Mouse (Mus musculus): Measurements from ENCODE around the gene 9230104L09Rik.

The 9230104L09Rik gene

GRCm38 (mm10) chr2:148864966-148865365, at the start of gene 9230104L09Rik:
Gene 9230104L09Rik, minus strand, starts transcription at chr2:148865038.
- no peak for DNase-seq (ENCODE audit: low spot score in 2 of 2)

GRCm38 (mm10) chr2:148902286-148902685, 37.4 kb upstream of the 9230104L09Rik start:
- DNase-seq (ENCODE audit: low spot score in 2 of 2) = peak; percentile 23 to 35

GRCm38 (mm10) chr2:148900305-148900704, 35.5 kb upstream of the 9230104L09Rik start:
- no peak for DNase-seq (ENCODE audit: low spot score in 2 of 2)

- no peak for DNase-seq (ENCODE audit: low spot score in 2 of 2)
Observed at GRCm38 (mm10) chr2:148896219-148896618, 31.4 kb upstream of the 9230104L09Rik start.

- no peak for DNase-seq (ENCODE audit: low spot score in 2 of 2)
Observed at GRCm38 (mm10) chr2:148893107-148893506, 28.3 kb upstream of the 9230104L09Rik start.

GRCm38 (mm10) chr2:148890021-148890851, 25.4 kb upstream of the 9230104L09Rik start:
- peak in 1 of 2 experiments; percentile 20 for DNase-seq (ENCODE audit: low spot score in 2 of 2)

- no peak for DNase-seq (ENCODE audit: low spot score in 2 of 2)
Observed at GRCm38 (mm10) chr2:148889331-148890010, 24.6 kb upstream of the 9230104L09Rik start.

GRCm38 (mm10) chr2:148888872-148889271, 24.0 kb upstream of the 9230104L09Rik start:
- DNase-seq (ENCODE audit: low spot score in 2 of 2) = no peak

- no peak for DNase-seq (ENCODE audit: low spot score in 2 of 2)
Observed at GRCm38 (mm10) chr2:148884738-148885137, 19.9 kb upstream of the 9230104L09Rik start.

GRCm38 (mm10) chr2:148879199-148879598, 14.4 kb upstream of the 9230104L09Rik start:
- DNase-seq (ENCODE audit: low spot score in 2 of 2) = no peak

GRCm38 (mm10) chr2:148878641-148879130, 13.8 kb upstream of the 9230104L09Rik start:
- DNase-seq (ENCODE audit: low spot score in 2 of 2) = no peak

GRCm38 (mm10) chr2:148877016-148877770, 12.4 kb upstream of the 9230104L09Rik start:
- peak in 1 of 2 experiments; percentile 13 for DNase-seq (ENCODE audit: low spot score in 2 of 2)

GRCm38 (mm10) chr2:148875335-148875811, 10.5 kb upstream of the 9230104L09Rik start, which contains the start of gene Cst3:
Gene Cst3, minus strand, starts transcription at chr2:148875692.
- peak; percentile 84 to 90 for DNase-seq (ENCODE audit: low spot score in 2 of 2)

- peak in 1 of 2 experiments; percentile 34 for DNase-seq (ENCODE audit: low spot score in 2 of 2)
Observed at GRCm38 (mm10) chr2:148874617-148875334, 9.9 kb upstream of the 9230104L09Rik start.

- DNase-seq (ENCODE audit: low spot score in 2 of 2) = no peak
Observed at GRCm38 (mm10) chr2:148874224-148874616, 9.4 kb upstream of the 9230104L09Rik start.

- DNase-seq (ENCODE audit: low spot score in 2 of 2) = no peak
Observed at GRCm38 (mm10) chr2:148872860-148873259, 8.0 kb upstream of the 9230104L09Rik start.

- no peak for DNase-seq (ENCODE audit: low spot score in 2 of 2)
Observed at GRCm38 (mm10) chr2:148870526-148870925, 5.7 kb upstream of the 9230104L09Rik start.

- no peak for DNase-seq (ENCODE audit: low spot score in 2 of 2)
Observed at GRCm38 (mm10) chr2:148868959-148869358, 4.1 kb upstream of the 9230104L09Rik start.

- DNase-seq (ENCODE audit: low spot score in 2 of 2) = no peak
Observed at GRCm38 (mm10) chr2:148861693-148862092, 3.1 kb downstream of the 9230104L09Rik start.

GRCm38 (mm10) chr2:148860993-148861392, 3.8 kb downstream of the 9230104L09Rik start:
- DNase-seq (ENCODE audit: low spot score in 2 of 2) = no peak

- no peak for DNase-seq (ENCODE audit: low spot score in 2 of 2)
Observed at GRCm38 (mm10) chr2:148857506-148857905, 7.3 kb downstream of the 9230104L09Rik start.

Data from right cerebral cortex, postnatal 36 days (tissue).